Mouse (Mus musculus): ENCODE measurements around the gene Borcs8. TPM values are rescaled to one million over a fixed set of nuclear protein-coding genes. Genes with fewer than 3 reads are reported as not detected.

Gene Borcs8
- polyA plus RNA-seq, 1 experiment from 2014 or later = 49.1 TPM

DNA sequence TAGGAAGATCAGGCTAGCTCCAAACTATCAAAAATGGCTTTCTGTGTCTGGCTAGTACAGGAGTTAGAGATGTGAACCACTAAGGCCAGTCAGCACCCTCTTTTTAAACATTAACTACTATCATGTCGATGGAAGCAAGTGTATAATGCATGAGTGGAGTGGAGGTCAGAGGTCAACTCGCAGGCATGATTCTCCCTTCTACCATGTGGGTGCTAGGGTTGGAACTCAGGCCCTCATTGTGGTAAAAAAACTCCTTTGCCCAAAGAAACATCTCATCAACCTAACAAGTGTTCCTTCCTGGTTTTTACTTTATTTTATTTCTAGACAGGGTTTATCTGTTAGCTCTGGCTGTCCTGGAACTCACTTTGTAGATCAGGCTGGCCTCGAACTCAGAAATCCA is 31.4 kb downstream of the Borcs8 start:
- H3K27ac ChIP-seq = no peak overlapping the region
- H3K4me3 ChIP-seq = no peak overlapping the region
- H3K9ac ChIP-seq = no peak overlapping the region
- H3K4me1 ChIP-seq = peaks cover 27% of the 10 kb centered on the region
- no peaks in the 10 kb centered on the region for H3K9me3 ChIP-seq
- H3K36me3 ChIP-seq = peaks cover 6% of the 10 kb centered on the region; the same call in 1 of the 2 replicates
- 81% methylated on average over 3 of the region's 3 CpGs for WGBS
- H3K4me2 ChIP-seq (replicated peaks) = no peak overlapping the region
- peaks cover 10% of the 10 kb centered on the region for H3K27me3 ChIP-seq (replicated peaks)
- ATAC-seq (ENCODE audit: low FRiP score, low read depth) = no peak

DNA sequence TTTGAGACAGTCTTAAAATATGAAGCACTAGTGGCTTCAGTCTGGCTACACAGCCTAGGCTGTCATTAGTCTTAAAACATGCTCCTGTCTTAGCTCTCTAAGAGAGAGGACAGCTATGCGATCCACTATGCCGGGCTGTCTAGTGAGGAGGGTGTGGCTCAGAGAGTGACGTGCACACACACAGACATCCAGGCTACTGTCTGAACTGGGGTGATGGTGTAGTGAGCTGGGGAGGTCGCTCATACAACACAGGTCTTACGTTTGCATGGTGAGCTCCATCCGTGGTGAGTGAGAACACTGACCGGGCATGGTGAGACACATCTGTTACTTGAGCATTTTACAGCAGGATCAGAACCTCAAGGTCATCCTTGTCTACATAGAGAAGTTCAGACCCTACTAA is 31.9 kb downstream of the Borcs8 start:
- Histone ChIP-seq H3K27ac (no peak overlapping the region), H3K4me3 (no peak overlapping the region), H3K36me3 (peaks cover 6% of the 10 kb centered on the region; the same call in 1 of the 2 replicates), H3K27me3 (replicated peaks) (peaks cover 5% of the 10 kb centered on the region), H3K4me2 (replicated peaks) (no peak overlapping the region), H3K9me3 (no peaks in the 10 kb centered on the region), H3K4me1 (peaks cover 23% of the 10 kb centered on the region), H3K9ac (no peak overlapping the region)
- 91% methylated on average over 7 of the region's 7 CpGs for WGBS
- ATAC-seq (ENCODE audit: low FRiP score, low read depth) = no peak

GRCm38 (mm10) chr8:70172043-70172681 is 32.9 kb downstream of the Borcs8 start, which contains the start of gene Tmem161a:
Gene Tmem161a, plus strand, starts transcription at chr8:70172356.
- ATAC-seq (ENCODE audit: low FRiP score, low read depth) = peak; percentile 94
- Histone ChIP-seq H3K4me2 (replicated peaks) (peak within 1 kb of the TSS; percentile 61), H3K9me3 (no peaks in the 10 kb centered on the region), H3K9ac (peak within 1 kb of the TSS; percentile 62), H3K36me3 (peaks cover 13% of the 10 kb centered on the region), H3K27me3 (replicated peaks) (no peaks in the 10 kb centered on the region), H3K4me3 (peak within 1 kb of the TSS; percentile 54), H3K27ac (no peak within 1 kb of the TSS), H3K4me1 (peaks cover 20% of the 10 kb centered on the region)
- WGBS = 3% methylated on average over 27 of the region's 27 CpGs

- H3K9me3 ChIP-seq = no peaks in the 10 kb centered on the region
- peak overlapping the region; percentile 61; the same call in 1 of the 2 replicates for H3K4me2 ChIP-seq (replicated peaks)
- peaks cover 21% of the 10 kb centered on the region for H3K36me3 ChIP-seq
- whole genome bisulfite sequencing = 85% methylated on average over 5 of the region's 5 CpGs
- H3K4me3 ChIP-seq = no peak overlapping the region
- H3K9ac ChIP-seq = no peak overlapping the region
- no peak for ATAC-seq (ENCODE audit: low FRiP score, low read depth)
- peaks cover 20% of the 10 kb centered on the region for H3K4me1 ChIP-seq
- H3K27me3 ChIP-seq (replicated peaks) = no peaks in the 10 kb centered on the region
- H3K27ac ChIP-seq = no peak overlapping the region
These were observed 34.0 kb downstream of the Borcs8 start for GRCm38 (mm10) chr8:70173320-70173719.

GRCm38 (mm10) chr8:70174079-70174478 is 34.8 kb downstream of the Borcs8 start:
- no peaks in the 10 kb centered on the region for H3K9me3 ChIP-seq
- H3K4me3 ChIP-seq = no peak overlapping the region
- 0 out of 2 replicates have a peak overlapping the region, but pooled peaks have one; percentile 22 for H3K4me2 ChIP-seq (replicated peaks)
- peaks cover 26% of the 10 kb centered on the region for H3K36me3 ChIP-seq
- H3K4me1 ChIP-seq = peaks cover 20% of the 10 kb centered on the region
- H3K27ac ChIP-seq = no peak overlapping the region
- WGBS = 92% methylated on average over 7 of the region's 7 CpGs
- 0 out of 2 replicates have a peak overlapping the region, but pooled peaks have one; percentile 5 for H3K9ac ChIP-seq
- no peak for ATAC-seq (ENCODE audit: low FRiP score, low read depth)
- no peaks in the 10 kb centered on the region for H3K27me3 ChIP-seq (replicated peaks)

DNA sequence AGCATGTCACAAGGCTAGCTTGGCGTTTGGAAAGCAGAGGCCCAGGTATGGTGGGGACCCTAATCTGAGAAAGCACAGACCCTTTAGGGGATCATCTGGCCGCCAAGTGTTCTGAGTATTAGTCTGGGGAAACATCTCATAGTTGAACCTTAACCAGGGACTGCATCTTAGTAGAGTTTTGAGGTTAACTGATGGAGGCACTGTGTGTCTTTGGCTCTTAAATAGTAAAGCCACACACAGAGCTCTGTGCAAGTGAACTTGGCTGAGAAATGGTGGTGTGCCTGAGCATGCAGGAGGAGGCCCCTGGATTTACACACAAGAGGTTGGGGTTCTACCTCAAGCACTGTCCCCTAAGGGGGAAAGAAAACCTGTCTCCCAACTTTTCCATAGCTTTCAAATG is 38.9 kb downstream of the Borcs8 start:
- no peak for ATAC-seq (ENCODE audit: low FRiP score, low read depth)
- WGBS = 84% methylated on average over 2 of the region's 2 CpGs
- no peak overlapping the region for H3K9ac ChIP-seq
- H3K27ac ChIP-seq = no peak overlapping the region
- no peak overlapping the region for H3K4me3 ChIP-seq
- H3K27me3 ChIP-seq (replicated peaks) = no peaks in the 10 kb centered on the region
- no peaks in the 10 kb centered on the region for H3K9me3 ChIP-seq
- H3K4me2 ChIP-seq (replicated peaks) = no peak overlapping the region
- peaks cover 55% of the 10 kb centered on the region for H3K36me3 ChIP-seq
- peaks cover 13% of the 10 kb centered on the region for H3K4me1 ChIP-seq

GRCm38 (mm10) chr8:70179082-70179481 is 39.8 kb downstream of the Borcs8 start:
- Histone ChIP-seq H3K9me3 (no peaks in the 10 kb centered on the region), H3K27me3 (replicated peaks) (no peaks in the 10 kb centered on the region), H3K27ac (no peak overlapping the region), H3K36me3 (peaks cover 59% of the 10 kb centered on the region), H3K4me1 (peaks cover 7% of the 10 kb centered on the region), H3K4me3 (no peak overlapping the region), H3K4me2 (replicated peaks) (no peak overlapping the region), H3K9ac (no peak overlapping the region)
- 97% methylated on average over 4 of the region's 4 CpGs for WGBS
- ATAC-seq (ENCODE audit: low FRiP score, low read depth) = no peak

- Histone ChIP-seq H3K4me1 (no peaks in the 10 kb centered on the region), H3K27ac (no peak overlapping the region), H3K36me3 (peaks cover 53% of the 10 kb centered on the region), H3K4me3 (no peak overlapping the region), H3K4me2 (replicated peaks) (no peak overlapping the region), H3K9ac (no peak overlapping the region), H3K9me3 (no peaks in the 10 kb centered on the region), H3K27me3 (replicated peaks) (no peaks in the 10 kb centered on the region)
- ATAC-seq (ENCODE audit: low FRiP score, low read depth) = no peak
- WGBS = 69% methylated on average over 16 of the region's 16 CpGs
These were observed 42.1 kb downstream of the Borcs8 start for GRCm38 (mm10) chr8:70181212-70181902.

DNA sequence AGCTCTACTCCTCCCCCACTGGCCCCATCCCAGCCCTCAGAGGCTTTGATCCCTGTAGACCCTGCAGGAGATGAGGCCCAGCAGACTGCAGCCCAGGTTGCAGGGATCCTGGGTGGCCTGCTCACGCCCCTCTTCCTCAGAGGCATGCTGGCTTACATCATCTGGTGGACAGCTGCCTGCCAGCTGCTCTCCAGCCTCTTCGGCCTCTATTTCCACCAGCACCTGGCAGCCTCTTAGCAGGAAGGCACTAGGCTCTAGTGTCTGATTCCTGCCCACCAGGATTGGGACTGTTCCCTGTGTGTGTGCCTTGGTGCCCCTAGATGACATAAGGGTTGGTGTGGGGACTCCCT is 42.6 kb downstream of the Borcs8 start:
- Histone ChIP-seq H3K4me1 (no peaks in the 10 kb centered on the region), H3K27me3 (replicated peaks) (no peaks in the 10 kb centered on the region), H3K9me3 (no peaks in the 10 kb centered on the region), H3K4me2 (replicated peaks) (no peak overlapping the region), H3K9ac (no peak overlapping the region), H3K27ac (no peak overlapping the region), H3K4me3 (no peak overlapping the region), H3K36me3 (peaks cover 49% of the 10 kb centered on the region)
- no peak for ATAC-seq (ENCODE audit: low FRiP score, low read depth)
- WGBS = 47% methylated on average over 2 of the region's 2 CpGs

DNA sequence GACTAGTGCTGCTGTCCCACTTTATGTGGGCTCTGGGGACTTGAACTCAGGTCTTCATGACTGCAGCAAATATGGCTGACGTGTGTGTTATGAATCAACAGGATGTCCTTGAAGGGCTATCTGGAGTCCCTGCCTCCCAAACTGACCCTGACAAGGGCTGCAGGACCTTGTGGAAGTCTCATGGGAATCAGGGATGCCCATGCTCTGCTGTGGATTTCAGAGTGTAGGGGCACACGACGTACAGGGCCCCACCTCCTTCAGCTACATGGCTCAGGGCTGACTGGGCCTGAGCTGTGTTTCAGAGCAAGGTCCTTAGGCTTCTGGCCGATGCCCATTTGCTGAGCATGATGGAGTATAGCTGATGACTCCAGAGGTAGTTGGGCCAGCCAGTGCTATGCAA is 43.9 kb downstream of the Borcs8 start:
- Histone ChIP-seq H3K4me3 (no peak overlapping the region), H3K27me3 (replicated peaks) (no peaks in the 10 kb centered on the region), H3K4me1 (no peaks in the 10 kb centered on the region), H3K36me3 (peaks cover 40% of the 10 kb centered on the region), H3K9me3 (no peaks in the 10 kb centered on the region), H3K4me2 (replicated peaks) (no peak overlapping the region), H3K27ac (no peak overlapping the region), H3K9ac (no peak overlapping the region)
- 88% methylated on average over 4 of the region's 4 CpGs for WGBS
- ATAC-seq (ENCODE audit: low FRiP score, low read depth) = no peak

- ATAC-seq (ENCODE audit: low FRiP score, low read depth) = no peak
- no peak overlapping the region for H3K4me3 ChIP-seq
- WGBS = 73% methylated on average over 7 of the region's 7 CpGs
- 0 out of 2 replicates have a peak, but pooled peaks cover 3% of the 10 kb centered on the region for H3K36me3 ChIP-seq
- H3K4me2 ChIP-seq (replicated peaks) = no peak overlapping the region
- peaks cover 9% of the 10 kb centered on the region; the same call in 1 of the 2 replicates for H3K4me1 ChIP-seq
- H3K27me3 ChIP-seq (replicated peaks) = no peaks in the 10 kb centered on the region
- H3K9ac ChIP-seq = no peak overlapping the region
- no peak overlapping the region for H3K27ac ChIP-seq
- no peaks in the 10 kb centered on the region for H3K9me3 ChIP-seq
These were observed 49.4 kb downstream of the Borcs8 start for GRCm38 (mm10) chr8:70188707-70189106.

GRCm38 (mm10) chr8:70193238-70193637 is 53.9 kb downstream of the Borcs8 start:
- no peak for ATAC-seq (ENCODE audit: low FRiP score, low read depth)
- H3K36me3 ChIP-seq = no peaks in the 10 kb centered on the region
- H3K9ac ChIP-seq = no peak overlapping the region
- no peak overlapping the region for H3K4me3 ChIP-seq
- H3K27me3 ChIP-seq (replicated peaks) = no peaks in the 10 kb centered on the region
- 47% methylated on average over 5 of the region's 5 CpGs for WGBS
- no peaks in the 10 kb centered on the region for H3K9me3 ChIP-seq
- H3K4me1 ChIP-seq = peaks cover 9% of the 10 kb centered on the region; the same call in 1 of the 2 replicates
- no peak overlapping the region for H3K4me2 ChIP-seq (replicated peaks)
- no peak overlapping the region for H3K27ac ChIP-seq
